Mouse (Mus musculus): ENCODE results near the gene Eid2.
"Not testable (repeated sequence)": the region's sequence is repeated elsewhere in the genome, so short reads cannot be mapped to it uniquely, and the experiment has no call there.

The Eid2 gene

GRCm38 (mm10) chr7:28267129-28268041 is at the start of gene Eid2:
Gene Eid2, plus strand, starts transcription at chr7:28267881.
- DNase-seq: peak; percentile 89

DNA sequence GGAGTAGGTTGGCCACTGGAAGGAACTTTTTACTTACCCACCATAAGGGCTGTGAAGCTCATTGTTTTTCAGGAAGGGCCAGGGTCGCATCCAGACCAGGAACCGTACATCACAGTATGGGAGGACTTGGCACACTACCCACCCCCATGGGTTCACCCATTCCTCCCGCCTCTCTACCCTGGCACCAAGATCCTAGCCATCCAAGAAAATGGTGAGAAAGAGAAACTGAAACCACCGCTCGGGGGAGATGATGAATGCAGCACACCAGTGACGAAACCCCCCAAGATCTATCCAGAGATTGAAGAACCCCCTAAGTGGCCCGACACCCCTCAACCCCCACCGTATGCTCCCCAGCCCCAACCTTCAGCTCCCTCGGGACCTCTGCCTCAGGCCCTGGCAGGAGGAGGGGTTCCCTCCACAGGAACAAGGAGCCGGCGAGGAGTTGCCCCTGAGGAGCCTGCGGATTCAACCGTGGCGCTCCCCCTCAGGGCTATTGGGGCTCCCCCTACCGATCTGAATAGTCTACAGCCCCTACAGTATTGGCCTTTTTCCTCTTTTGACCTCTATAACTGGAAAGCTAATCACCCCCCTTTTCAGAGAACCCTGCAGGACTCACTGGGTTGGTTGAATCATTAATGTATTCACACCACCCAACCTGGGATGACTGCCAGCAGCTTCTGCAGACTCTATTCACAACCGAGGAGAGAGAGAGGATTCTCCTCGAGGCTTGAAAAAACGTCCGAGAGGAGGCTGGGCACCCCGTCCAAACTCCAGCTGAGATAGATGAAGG is 48.5 kb upstream of the Eid2 start:
- peak; percentile 69 for DNase-seq

DNA sequence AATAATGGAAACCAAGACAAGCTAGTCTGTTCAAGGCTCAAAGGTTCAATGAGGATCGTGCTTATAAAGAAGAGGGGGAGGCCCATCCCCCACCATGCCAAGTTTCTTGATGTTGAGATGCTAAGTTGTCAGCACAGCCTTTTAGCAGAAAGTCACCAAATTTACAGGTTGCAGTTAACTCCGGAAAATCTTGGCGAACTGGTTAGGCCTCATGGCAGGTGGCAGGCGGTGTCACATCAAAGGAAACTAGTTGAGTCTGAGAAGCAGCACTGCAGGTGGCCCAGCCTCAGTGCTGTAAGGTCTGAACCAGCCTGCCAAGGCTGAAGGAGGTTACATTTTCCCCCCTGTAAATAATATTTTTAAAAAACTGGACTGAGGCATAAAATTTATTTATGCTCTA is 40.8 kb upstream of the Eid2 start:
- DNase-seq: not testable (repeated sequence)

- DNase-seq: not testable (repeated sequence)
These were observed 40.3 kb upstream of the Eid2 start for GRCm38 (mm10) chr7:28227421-28227820.

DNA sequence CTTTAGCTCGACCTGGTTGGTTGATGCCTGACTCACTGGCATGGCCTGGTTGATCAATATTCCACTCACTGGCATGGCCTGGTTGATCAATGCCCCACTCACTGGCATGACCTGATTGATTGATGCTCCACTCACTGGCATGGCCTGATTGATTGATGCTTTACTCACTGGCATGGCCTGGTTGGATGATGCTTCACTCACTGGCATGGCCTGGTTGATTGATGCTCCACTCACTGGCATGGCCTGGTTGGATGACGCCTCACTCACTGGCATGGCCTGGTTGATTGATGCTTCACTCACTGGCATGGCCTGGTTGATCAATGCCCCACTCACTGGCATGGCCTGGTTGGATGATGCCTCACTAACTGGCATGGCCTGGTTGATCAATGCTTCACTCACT is 23.7 kb upstream of the Eid2 start:
- not testable (repeated sequence) for DNase-seq

- no peak for DNase-seq
These were observed 18.7 kb upstream of the Eid2 start for GRCm38 (mm10) chr7:28248957-28249356.

DNA sequence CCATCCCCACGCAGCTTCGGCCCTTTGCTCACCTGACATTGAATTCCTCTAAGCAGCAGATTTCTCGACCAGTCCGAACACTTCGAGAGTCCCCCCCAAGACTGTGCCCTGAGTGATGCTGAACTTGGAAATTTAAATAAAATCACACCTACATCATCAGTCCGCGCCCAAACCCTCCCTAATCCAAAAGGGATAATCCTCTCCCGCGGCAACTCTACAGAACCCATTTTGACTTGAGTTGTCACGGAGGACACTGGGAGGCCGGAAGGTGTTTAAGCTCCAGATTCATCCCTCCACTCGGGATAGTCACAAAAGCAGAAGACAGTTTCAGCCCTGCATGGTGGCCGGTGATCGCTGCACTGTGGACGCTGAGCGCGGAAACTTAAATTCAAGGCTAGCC is 15.7 kb upstream of the Eid2 start:
- no peak for DNase-seq

DNA sequence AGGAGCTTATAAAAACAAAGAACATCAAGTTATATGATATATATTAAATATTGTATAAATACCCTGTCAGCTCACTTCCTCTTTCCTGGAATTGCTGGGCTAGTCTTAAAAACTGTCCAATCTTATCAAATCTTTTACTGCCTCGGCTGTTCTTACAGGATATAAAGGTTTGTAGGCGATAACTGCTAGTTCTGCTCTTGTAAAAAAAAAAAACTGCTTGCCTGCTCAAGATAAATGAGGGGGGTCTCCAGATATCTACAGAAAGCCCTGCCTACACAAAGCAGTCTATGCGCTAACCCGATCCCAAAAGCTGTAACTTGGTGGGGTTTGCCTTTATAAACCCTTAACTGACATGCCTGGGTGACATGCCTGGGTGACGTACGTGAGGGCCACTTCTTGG is 13.1 kb upstream of the Eid2 start:
- no peak for DNase-seq

DNA sequence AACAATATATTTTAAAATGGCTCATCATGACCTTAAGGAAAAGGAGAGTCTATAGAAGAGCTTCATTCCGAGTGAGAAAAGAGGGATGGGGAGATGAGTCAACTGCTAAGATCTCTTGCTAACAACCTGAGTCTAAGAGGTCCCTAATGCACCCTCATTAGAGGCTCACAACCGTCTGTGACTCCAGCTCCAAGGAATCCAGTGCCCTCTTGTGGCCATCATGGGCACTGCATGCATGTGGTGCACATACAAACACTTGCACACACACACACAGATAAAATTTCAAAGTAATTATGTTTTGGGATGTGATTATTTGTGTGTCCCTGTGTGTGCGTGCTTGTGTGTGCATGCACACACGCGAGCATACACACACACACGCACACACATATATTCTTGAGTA is 12.2 kb upstream of the Eid2 start:
- no peak for DNase-seq

DNA sequence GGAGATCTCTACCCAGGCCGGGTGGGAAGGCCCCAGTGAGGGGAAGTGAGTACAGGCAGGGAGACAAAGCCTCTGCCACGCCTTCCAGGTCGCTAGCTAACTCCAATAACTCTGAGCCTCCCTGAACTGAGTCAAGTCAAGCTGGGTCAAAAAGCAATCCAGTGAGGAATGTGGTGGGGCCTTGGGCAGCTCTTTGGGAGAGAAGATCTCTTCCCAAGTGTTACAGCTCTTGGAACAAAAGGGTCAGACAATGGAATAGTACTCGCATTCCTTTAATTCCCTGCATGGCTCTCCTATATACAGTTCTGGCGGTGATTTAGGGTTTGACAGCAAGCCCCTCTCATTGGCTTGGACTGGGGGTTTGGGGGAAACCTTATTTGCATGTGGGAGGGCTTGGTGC is 4.8 kb upstream of the Eid2 start:
- DNase-seq: no peak

- peak; percentile 77 for DNase-seq
These were observed 3.9 kb upstream of the Eid2 start for GRCm38 (mm10) chr7:28263786-28264185.

GRCm38 (mm10) chr7:28265391-28265790 is 2.3 kb upstream of the Eid2 start:
- DNase-seq: no peak

DNA sequence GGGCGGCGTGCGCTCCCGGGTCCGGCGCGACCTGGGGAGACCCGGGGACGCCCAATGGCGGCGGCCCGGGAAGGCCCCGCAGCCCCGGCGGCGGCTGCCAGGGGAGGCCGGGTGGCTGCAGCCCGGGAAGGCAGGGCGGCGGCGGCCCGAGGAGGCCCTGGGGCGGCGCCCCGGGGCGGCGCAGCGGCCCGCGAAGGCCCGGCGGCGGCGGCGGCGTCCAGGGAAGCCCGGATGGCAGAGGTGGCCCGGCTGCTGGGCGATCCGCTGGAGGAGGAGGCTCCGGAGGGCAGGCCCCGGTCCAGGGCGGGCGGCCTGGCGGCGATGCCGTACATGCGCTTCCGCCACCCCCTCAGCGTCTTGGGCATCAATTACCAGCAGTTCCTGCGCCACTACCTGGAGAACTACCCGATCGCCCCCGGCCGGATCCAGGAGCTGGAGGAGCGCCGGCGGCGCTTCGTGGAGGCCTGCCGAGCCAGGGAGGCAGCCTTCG is 406 bp downstream of the Eid2 start:
- peak; percentile 70 for DNase-seq

- no peak for DNase-seq
These were observed 895 bp downstream of the Eid2 start for GRCm38 (mm10) chr7:28268576-28268975.

DNA sequence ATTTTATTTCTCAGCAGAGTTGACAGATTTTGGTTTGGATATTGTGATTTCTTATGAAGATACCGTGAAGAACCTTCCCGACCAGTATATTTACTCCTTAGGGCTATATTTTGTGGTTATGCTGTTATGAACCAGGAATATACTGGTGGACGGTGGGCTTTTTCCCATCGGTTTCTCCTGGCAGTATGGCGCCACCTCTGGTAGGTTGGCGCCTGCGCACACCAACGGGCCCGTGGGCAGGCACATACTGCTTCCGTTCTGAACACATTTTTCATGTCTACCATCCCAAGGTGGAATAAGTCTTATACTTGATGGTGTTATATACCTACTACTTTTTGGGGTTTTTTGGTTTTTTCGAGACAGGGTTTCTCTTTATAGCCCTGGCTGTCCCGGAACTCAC is 1.7 kb downstream of the Eid2 start:
- no peak for DNase-seq

DNA sequence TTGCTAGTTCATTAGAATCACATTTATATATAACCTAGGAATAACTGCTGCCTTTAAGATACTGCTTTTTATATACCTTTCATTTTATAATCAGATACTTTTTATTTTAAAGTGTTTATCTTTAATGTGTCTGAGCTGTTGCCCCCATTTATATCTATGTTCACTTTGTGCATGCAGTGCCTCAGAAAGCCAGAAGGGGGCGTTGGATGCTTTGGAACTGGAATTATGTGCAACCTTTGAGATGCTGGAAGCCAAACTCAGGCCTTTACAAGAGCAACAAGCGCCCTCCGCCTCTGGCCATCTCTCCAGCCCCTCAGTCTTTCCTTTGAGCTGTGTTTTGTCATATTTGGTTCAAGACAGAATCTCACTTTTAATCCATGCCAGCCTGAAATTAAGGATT is 4.1 kb downstream of the Eid2 start:
- DNase-seq: no peak

DNA sequence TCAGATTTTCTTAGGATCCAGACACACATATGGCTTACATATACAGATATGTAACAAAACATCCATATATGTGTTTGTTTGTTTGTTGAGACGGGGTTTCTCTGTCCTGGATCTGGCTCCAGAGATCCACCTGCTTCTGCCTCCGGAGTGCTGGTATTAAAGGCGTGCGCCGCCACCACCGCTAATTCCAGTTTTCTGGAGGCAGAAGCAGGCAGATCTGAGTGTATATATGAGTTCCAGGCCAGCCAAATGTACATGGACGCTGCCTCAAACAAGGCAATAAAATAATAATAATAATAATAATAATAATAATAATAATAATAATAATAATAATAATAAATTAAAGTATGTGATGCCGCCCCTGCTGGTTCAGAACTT is 9.5 kb downstream of the Eid2 start:
- no peak for DNase-seq

DNA sequence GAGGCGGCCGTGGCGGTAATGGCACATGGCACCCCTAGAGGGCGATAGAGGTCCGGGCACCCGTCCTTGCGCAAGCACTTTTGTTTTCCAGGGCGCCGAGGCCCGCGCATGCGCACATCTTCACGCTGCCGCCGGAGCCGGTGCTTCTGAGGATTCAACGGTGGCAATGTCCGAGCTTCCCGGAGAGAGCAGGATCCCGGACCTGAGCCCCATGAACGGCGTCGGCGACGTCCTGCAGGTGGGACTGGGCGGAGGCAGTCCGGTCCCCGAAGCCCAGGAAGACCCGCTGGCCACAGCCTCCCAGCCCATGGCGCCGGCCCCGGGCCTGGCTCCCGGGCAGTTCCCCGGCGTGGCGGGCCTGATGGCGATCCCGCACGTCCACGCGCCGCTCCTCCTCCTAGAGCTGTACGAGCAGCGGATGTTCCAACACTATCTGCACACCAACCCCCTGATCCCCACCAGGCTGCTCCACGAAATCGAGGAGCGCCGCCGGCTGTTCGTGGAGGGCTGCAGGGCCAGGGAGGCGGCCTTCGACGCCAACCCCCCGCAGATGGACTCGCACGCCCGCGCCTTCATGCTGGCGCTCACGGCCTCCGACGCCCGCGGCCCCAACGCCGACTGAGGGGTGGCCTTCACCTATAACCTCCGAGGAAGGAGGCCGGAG is 10.1 kb downstream of the Eid2 start, which contains the start of gene Eid2b:
Eid2b (plus strand) TSS at position 125 of the 664 bp plus-strand sequence.
- DNase-seq: peak; percentile 97

DNA sequence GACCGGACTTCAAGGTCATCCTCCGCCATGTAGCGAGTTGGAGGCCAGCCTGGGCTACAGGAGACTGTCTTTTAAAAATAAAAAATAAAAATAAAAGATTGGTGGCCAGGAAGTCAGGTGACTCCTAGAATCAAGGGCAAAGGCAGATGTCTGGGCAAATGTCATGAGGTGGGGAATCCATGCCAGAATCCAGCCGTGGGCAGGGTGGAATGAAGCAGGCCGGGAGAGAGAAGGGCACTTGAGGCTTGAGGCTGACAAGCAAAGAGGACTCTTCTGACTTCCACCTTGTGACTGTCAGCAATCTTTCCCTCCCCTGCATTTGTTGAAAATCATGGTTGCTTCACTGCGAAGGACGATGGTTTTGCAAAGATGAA is 10.6 kb downstream of the Eid2 start:
- DNase-seq: no peak

- no peak for DNase-seq
These were observed 12.9 kb downstream of the Eid2 start for GRCm38 (mm10) chr7:28280630-28281029.

DNA sequence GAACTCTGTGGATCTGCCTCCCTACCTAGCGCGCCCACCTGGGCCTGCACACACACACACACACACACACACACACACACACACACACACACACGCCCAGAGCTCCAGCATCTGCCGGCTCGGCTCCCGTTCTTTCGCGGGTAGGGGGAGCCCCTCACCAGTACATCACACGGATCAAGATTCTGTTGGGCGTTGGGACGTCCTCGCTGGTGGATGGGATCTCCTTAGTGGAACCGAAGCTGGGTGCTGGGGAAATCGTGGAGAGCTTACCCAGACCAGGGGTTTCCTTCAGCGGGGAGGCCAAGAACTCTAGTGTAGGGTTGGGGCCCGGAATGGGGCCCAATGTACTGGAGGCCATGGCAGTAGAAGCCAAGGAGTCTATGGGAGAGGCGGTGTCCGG is 22.5 kb downstream of the Eid2 start:
- DNase-seq: no peak

DNA sequence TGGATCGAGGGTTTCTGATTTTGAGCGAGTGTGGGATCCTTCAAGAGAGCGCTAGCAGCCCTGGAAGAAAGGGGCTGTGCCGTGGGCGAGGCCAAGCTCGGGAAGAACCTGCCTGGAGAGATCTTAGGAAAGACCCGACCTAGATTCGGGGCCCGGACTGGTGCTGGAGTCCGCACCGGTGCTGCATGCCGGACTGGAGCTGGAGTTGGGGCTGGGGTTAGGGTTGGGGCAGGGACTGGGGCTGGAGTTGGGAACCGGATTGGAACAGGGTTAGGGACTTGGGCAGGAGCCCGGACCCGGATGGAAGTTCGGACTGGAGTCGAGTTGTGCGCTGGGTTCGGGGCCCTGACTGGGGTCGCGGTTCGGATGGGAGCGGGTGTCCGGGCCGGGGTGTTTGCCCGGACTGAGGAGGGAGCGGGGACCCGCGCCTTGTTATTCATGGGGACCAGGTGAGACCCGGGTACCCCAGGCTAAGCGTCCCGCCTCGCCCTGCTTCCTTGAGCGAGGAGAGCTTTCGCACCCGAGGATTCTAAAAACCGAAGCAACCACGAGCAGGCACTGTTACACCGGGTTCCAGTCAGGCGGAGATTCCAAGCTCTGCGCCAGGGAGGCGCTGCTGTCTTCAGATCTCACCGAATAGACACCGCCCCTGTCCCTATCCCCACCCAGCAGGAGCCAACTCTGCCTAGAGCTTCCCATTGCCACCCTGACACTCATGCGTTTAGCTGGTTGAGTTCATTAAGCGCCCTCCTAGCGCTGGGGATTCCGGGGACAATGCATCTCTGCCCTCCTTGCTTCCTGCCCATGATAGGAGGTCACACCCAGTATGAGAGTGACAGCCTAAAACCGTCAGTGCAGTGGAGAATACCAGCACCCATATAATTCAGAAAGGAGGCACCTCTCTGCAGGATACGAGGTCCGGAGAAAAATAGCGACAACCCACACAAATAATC is 23.2 kb downstream of the Eid2 start, which contains the start of gene Selenov:
Selenov (minus strand) TSS at position 549 of the 953 bp plus-strand sequence.
- DNase-seq: peak; percentile 16
